Mouse (Mus musculus) stomach, postnatal 0 days (tissue): ENCODE results near the gene Olfr1512.

ENCODE experiments used
- CTCF ChIP-seq: IDR thresholded peaks from 2 replicates; pipeline ENCODE4 v1.5.1; 2016; ENCODE audit warnings: antibody characterized with exemption, low read depth, mild to moderate bottlenecking, moderate library complexity
- EP300 ChIP-seq: optimal IDR thresholded peaks from 2 replicates; pipeline ENCODE3; 2016; ENCODE audit warnings: antibody characterized with exemption

DNA sequence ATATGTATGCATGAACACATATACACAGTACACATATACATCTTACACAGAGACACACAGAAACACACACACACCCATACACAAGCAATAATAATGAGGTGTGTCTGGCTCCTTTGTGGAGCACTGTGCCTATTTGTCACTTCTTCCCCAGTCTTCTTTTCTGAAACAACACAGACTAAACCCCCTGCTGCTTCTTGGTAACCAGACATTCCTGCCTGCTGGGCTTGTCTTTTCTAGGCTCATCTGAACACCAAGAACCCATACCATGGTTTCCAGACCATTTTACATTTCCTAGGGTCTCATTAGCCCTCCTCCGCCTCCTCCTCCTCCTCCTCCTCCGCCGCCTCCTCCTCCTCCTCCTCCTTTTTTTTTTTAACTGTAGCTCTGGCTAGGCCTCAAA lies 46.8 kb downstream of the Olfr1512 start:
- TF ChIP-seq EP300 (no peak), CTCF (no peak)
